Mouse (Mus musculus): ENCODE measurements around the gene Gm20662. TPM values are rescaled to one million over a fixed set of nuclear protein-coding genes. Genes with fewer than 3 reads are reported as not detected.
A peak's percentile ranks its signal among the peaks of the same experiment; 100 is the strongest.

Gm20662 gene
- polyA plus RNA-seq, 1 experiment from 2014 or later, result 0.59 TPM

DNA sequence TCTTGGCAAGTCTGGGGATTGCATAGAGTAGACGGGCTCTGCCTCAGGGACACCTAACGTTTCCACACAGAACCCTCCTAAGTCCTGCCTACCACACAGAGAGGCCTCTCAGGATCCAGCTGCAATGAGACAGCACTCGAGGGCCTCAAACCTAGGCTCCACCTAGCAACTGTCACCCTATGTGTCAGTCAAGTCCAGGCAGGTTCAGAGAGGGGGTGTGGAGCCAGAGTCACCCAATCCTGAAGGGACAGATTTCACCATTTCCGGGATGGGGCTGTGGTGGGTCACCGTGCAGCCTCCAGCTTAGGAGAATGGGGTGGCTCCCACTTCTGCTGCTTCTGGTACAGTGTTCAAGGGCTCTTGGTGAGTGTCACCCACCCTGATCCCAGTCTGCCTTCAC, 84.0 kb downstream of the Gm20662 start, which contains the start of gene Mst1:
Gene Mst1 (plus strand): TSS at position 269 of the 400 bp plus-strand sequence.
- WGBS, result 76% methylated on average over 5 of the region's 5 CpGs

DNA sequence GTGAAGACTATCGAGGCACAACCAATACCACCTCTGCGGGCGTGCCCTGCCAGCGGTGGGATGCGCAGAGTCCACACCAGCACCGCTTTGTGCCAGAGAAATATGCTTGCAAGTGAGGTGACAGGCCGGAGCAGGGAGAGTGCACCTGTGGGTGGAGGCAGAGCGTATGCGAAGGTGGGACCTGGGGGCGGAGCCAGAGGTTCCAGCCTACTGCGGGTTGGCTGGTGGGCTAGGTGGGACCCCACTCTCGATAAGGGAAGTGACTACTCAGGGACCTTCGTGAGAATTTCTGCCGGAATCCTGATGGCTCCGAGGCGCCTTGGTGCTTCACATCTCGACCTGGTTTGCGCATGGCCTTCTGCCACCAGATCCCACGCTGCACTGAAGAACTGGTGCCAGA, 86.4 kb downstream of the Gm20662 start:
- WGBS, result 6% methylated on average over 19 of the region's 19 CpGs
- peak overlapping the region; percentile 19 for H3K4me3 ChIP-seq (replicated peaks)

More for the DNA sequence above, 84.0 kb downstream of the Gm20662 start, which contains the start of gene Mst1:
- Histone ChIP-seq H3K4me2 (peak within 1 kb of the TSS; percentile 92), H3K36me3 (peaks cover 13% of the 10 kb centered on the region), H3K9me3 (replicated peaks) (no peaks in the 10 kb centered on the region), H3K4me1 (peaks cover 29% of the 10 kb centered on the region), H3K27ac (replicated peaks) (no peak within 1 kb of the TSS), H3K4me3 (replicated peaks) (peak within 1 kb of the TSS; percentile 61), H3K9ac (replicated peaks) (peak within 1 kb of the TSS; percentile 76), H3K27me3 (replicated peaks) (peaks cover 44% of the 10 kb centered on the region)
- ATAC-seq (ENCODE audit: low FRiP score), result no peak

GRCm38 (mm10) chr9:108082988-108083431, 86.9 kb downstream of the Gm20662 start, which contains the start of gene Rnf123:
Gene Rnf123 (minus strand): TSS chr9:108083346.
- WGBS, result 35% methylated on average over 12 of the region's 12 CpGs
- no peak for ATAC-seq (ENCODE audit: low FRiP score)
- peaks cover 46% of the 10 kb centered on the region for H3K27me3 ChIP-seq (replicated peaks)
- H3K4me2 ChIP-seq, result peak within 1 kb of the TSS; percentile 45
- peaks cover 24% of the 10 kb centered on the region for H3K4me1 ChIP-seq
- H3K9me3 ChIP-seq (replicated peaks), result no peaks in the 10 kb centered on the region
- 0 out of 2 replicates have a peak within 1 kb of the TSS, but pooled peaks have one; percentile 15 for H3K9ac ChIP-seq (replicated peaks)
- H3K36me3 ChIP-seq, result peaks cover 41% of the 10 kb centered on the region
- no peak within 1 kb of the TSS for H3K27ac ChIP-seq (replicated peaks)
- peak within 1 kb of the TSS; percentile 19 for H3K4me3 ChIP-seq (replicated peaks)

More for the DNA sequence above, 86.4 kb downstream of the Gm20662 start:
- H3K4me2 ChIP-seq, result peak overlapping the region; percentile 45
- peaks cover 29% of the 10 kb centered on the region for H3K4me1 ChIP-seq
- no peak overlapping the region for H3K27ac ChIP-seq (replicated peaks)
- H3K9ac ChIP-seq (replicated peaks), result 0 out of 2 replicates have a peak overlapping the region, but pooled peaks have one; percentile 15
- no peak for ATAC-seq (ENCODE audit: low FRiP score)
- H3K9me3 ChIP-seq (replicated peaks), result no peaks in the 10 kb centered on the region
- peaks cover 46% of the 10 kb centered on the region for H3K27me3 ChIP-seq (replicated peaks)
- peaks cover 37% of the 10 kb centered on the region for H3K36me3 ChIP-seq

- no peak overlapping the region for H3K9ac ChIP-seq (replicated peaks)
- H3K4me3 ChIP-seq (replicated peaks), result no peak overlapping the region
- 86% methylated on average over 6 of the region's 6 CpGs for WGBS
- peaks cover 46% of the 10 kb centered on the region for H3K27me3 ChIP-seq (replicated peaks)
- no peak overlapping the region for H3K27ac ChIP-seq (replicated peaks)
- peaks cover 19% of the 10 kb centered on the region for H3K4me1 ChIP-seq
- no peak for ATAC-seq (ENCODE audit: low FRiP score)
- H3K36me3 ChIP-seq, result peaks cover 47% of the 10 kb centered on the region
- H3K9me3 ChIP-seq (replicated peaks), result no peaks in the 10 kb centered on the region
- no peak overlapping the region for H3K4me2 ChIP-seq
Measured at GRCm38 (mm10) chr9:108083561-108083960, 87.4 kb downstream of the Gm20662 start.

DNA sequence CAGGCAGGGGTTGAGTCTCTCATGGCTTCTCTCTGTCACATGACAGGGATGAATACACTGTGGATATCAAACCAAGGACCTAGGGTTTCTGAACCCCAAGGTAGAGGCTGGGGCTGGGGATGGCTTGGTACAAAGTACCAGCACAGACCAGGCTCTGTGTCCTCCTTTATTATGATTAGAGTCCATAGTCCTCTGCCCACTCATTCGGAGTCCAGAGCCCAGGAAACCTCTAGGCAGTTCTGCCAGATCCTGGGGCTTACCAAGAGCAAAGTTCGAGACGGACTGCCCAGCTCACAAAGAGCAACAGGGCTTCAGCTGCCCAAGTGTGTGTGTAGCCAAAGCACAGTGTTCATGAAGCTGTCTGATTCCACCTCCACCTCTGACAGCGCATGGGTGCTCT, 89.1 kb downstream of the Gm20662 start:
- Histone ChIP-seq H3K4me3 (replicated peaks) (no peak overlapping the region), H3K4me2 (no peak overlapping the region), H3K27me3 (replicated peaks) (peaks cover 46% of the 10 kb centered on the region), H3K9ac (replicated peaks) (no peak overlapping the region), H3K27ac (replicated peaks) (no peak overlapping the region), H3K36me3 (peaks cover 64% of the 10 kb centered on the region), H3K4me1 (peaks cover 12% of the 10 kb centered on the region), H3K9me3 (replicated peaks) (no peaks in the 10 kb centered on the region)
- ATAC-seq (ENCODE audit: low FRiP score), result no peak
- WGBS, result 90% methylated on average over 4 of the region's 4 CpGs

DNA sequence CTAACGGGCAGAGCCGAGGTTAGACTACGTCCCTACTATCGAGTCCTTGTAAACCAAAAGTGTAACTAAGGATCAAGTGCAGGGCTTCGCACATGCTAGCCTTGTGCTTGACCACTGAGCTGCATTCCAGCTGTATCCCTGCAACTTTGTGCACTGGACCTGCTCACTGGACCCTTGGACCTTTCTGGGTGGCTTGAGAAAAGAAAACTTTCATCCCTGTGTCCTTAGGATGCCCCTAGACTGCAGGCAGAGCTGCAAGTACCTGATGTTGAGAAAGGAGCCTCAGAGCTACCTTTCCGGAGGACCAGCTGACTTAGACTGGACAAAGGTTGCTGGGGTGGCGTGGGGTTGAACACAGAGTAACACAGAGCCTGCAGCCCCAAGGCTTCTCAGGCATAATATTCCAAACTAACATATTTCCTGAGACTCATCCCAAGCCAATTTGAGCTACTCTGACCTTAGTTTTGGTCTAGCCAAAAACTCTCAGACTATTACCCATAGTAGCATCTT, 94.5 kb downstream of the Gm20662 start:
- Histone ChIP-seq H3K4me3 (replicated peaks) (no peak overlapping the region), H3K27ac (replicated peaks) (no peak overlapping the region), H3K27me3 (replicated peaks) (no peaks in the 10 kb centered on the region), H3K36me3 (peaks cover 69% of the 10 kb centered on the region), H3K9me3 (replicated peaks) (no peaks in the 10 kb centered on the region), H3K9ac (replicated peaks) (no peak overlapping the region), H3K4me1 (peaks cover 27% of the 10 kb centered on the region), H3K4me2 (no peak overlapping the region)
- WGBS, result 97% methylated on average over 7 of the region's 7 CpGs
- no peak for ATAC-seq (ENCODE audit: low FRiP score)

GRCm38 (mm10) chr9:108093586-108093985, 97.4 kb downstream of the Gm20662 start:
- no peak for ATAC-seq (ENCODE audit: low FRiP score)
- H3K27ac ChIP-seq (replicated peaks), result peak overlapping the region; percentile 80; the same call in 1 of the 2 replicates

GRCm38 (mm10) chr9:108094184-108094941, 98.2 kb downstream of the Gm20662 start, which contains the start of gene Apeh:
Gene Apeh (minus strand): TSS chr9:108094606.
- under 1% methylated on average over 52 of the region's 52 CpGs for WGBS
- Histone ChIP-seq H3K4me1 (peaks cover 35% of the 10 kb centered on the region), H3K36me3 (peaks cover 51% of the 10 kb centered on the region), H3K4me3 (replicated peaks) (peak within 1 kb of the TSS; percentile 70), H3K4me2 (peak within 1 kb of the TSS; percentile 97), H3K9ac (replicated peaks) (peak within 1 kb of the TSS; percentile 83), H3K27me3 (replicated peaks) (no peaks in the 10 kb centered on the region), H3K9me3 (replicated peaks) (no peaks in the 10 kb centered on the region), H3K27ac (replicated peaks) (peak within 1 kb of the TSS; percentile 80)
- peak; percentile 91 for ATAC-seq (ENCODE audit: low FRiP score)

More at GRCm38 (mm10) chr9:108093586-108093985, 97.4 kb downstream of the Gm20662 start:
- H3K4me2 ChIP-seq, result peak overlapping the region; percentile 97
- peak overlapping the region; percentile 83 for H3K9ac ChIP-seq (replicated peaks)
- H3K9me3 ChIP-seq (replicated peaks), result no peaks in the 10 kb centered on the region
- peaks cover 51% of the 10 kb centered on the region for H3K36me3 ChIP-seq
- WGBS, result 75% methylated on average over 10 of the region's 10 CpGs
- no peaks in the 10 kb centered on the region for H3K27me3 ChIP-seq (replicated peaks)
- peaks cover 35% of the 10 kb centered on the region for H3K4me1 ChIP-seq
- H3K4me3 ChIP-seq (replicated peaks), result peak overlapping the region; percentile 70

Small RNAs within 50 kb of the gene (microRNA-seq; reads per million reads assigned to microRNA genes)
- not detected for gene Mir7088

Other genes with a start within 250 kb of the Gm20662 start
- gene Rbm5, start 225.4 kb upstream of the Gm20662 start, polyA plus RNA-seq (2015; fragmentation: Nextera tagmentation; extraction: Ambion mirVana), result 229 and 230 TPM in 2 replicates
- gene Rbm6, start 123.1 kb upstream of the Gm20662 start, polyA plus RNA-seq (2015; fragmentation: Nextera tagmentation; extraction: Ambion mirVana), result 85.4 and 86.3 TPM in 2 replicates
- gene Mon1a, start 108.2 kb upstream of the Gm20662 start, polyA plus RNA-seq (2015; fragmentation: Nextera tagmentation; extraction: Ambion mirVana), result 23.0 and 23.3 TPM in 2 replicates
- gene Mst1r, start 89.5 kb upstream of the Gm20662 start, polyA plus RNA-seq (2015; fragmentation: Nextera tagmentation; extraction: Ambion mirVana), result 3.4 and 4.3 TPM in 2 replicates
- not detected in 2 replicates for gene Actl11, start 67.9 kb upstream of the Gm20662 start, polyA plus RNA-seq (2015; fragmentation: Nextera tagmentation; extraction: Ambion mirVana)
- 43.3 and 49.1 TPM in 2 replicates for gene Camkv, start 60.7 kb upstream of the Gm20662 start, polyA plus RNA-seq (2015; fragmentation: Nextera tagmentation; extraction: Ambion mirVana)
- gene Traip, start 46.2 kb upstream of the Gm20662 start, polyA plus RNA-seq (2015; fragmentation: Nextera tagmentation; extraction: Ambion mirVana), result 6.1 and 10.2 TPM in 2 replicates
- 5.6 and 23.0 TPM in 2 replicates for gene Uba7, start 20.8 kb upstream of the Gm20662 start, polyA plus RNA-seq (2015; fragmentation: Nextera tagmentation; extraction: Ambion mirVana)
- 1.2 and 3.1 TPM in 2 replicates for gene Gm20661, start 13.3 kb upstream of the Gm20662 start, polyA plus RNA-seq (2015; fragmentation: Nextera tagmentation; extraction: Ambion mirVana)
- gene Inka1, start 10.5 kb upstream of the Gm20662 start, polyA plus RNA-seq (2015; fragmentation: Nextera tagmentation; extraction: Ambion mirVana), result 21.0 and 30.4 TPM in 2 replicates
- 1.5 and 3.5 TPM in 2 replicates for gene Cdhr4, start 3.9 kb upstream of the Gm20662 start, polyA plus RNA-seq (2015; fragmentation: Nextera tagmentation; extraction: Ambion mirVana)
- gene Ip6k1, start 6.2 kb downstream of the Gm20662 start, polyA plus RNA-seq (2015; fragmentation: Nextera tagmentation; extraction: Ambion mirVana), result 88.6 and 99.1 TPM in 2 replicates
- 22.0 and 28.9 TPM in 2 replicates for gene Gmppb, start 52.9 kb downstream of the Gm20662 start, polyA plus RNA-seq (2015; fragmentation: Nextera tagmentation; extraction: Ambion mirVana)
- gene Amigo3, start 56.8 kb downstream of the Gm20662 start, polyA plus RNA-seq (2015; fragmentation: Nextera tagmentation; extraction: Ambion mirVana), result 2.2 and 2.8 TPM in 2 replicates
- 0.50 TPM in 1 of 2 replicates, not detected in the other for gene Mst1, start 84.1 kb downstream of the Gm20662 start, polyA plus RNA-seq (2015; fragmentation: Nextera tagmentation; extraction: Ambion mirVana)
- gene Rnf123, start 87.0 kb downstream of the Gm20662 start, polyA plus RNA-seq (2015; fragmentation: Nextera tagmentation; extraction: Ambion mirVana), result 44.3 and 51.6 TPM in 2 replicates
- 52.3 and 53.5 TPM in 2 replicates for gene Apeh, start 98.3 kb downstream of the Gm20662 start, polyA plus RNA-seq (2015; fragmentation: Nextera tagmentation; extraction: Ambion mirVana)
- 8.8 and 9.7 TPM in 2 replicates for gene Bsn, start 194.0 kb downstream of the Gm20662 start, polyA plus RNA-seq (2015; fragmentation: Nextera tagmentation; extraction: Ambion mirVana)